Mouse (Mus musculus): ENCODE measurements around the gene Hoxb4. TPM values are rescaled to one million over a fixed set of nuclear protein-coding genes. Genes with fewer than 3 reads are reported as not detected.

Gene Hoxb4
- polyA plus RNA-seq, 1 experiment from 2014 or later: 10.2 TPM

- peaks cover 26% of the 10 kb centered on the region for H3K4me1 ChIP-seq
- H3K4me3 ChIP-seq: peak overlapping the region; percentile 99
- peak; percentile 8; the same call in 1 of the 2 replicates for ATAC-seq (ENCODE audit: low FRiP score, low read depth)
- under 1% methylated on average over 55 of the region's 55 CpGs for WGBS
- peak overlapping the region; percentile 100 for H3K9ac ChIP-seq
- no peaks in the 10 kb centered on the region for H3K27me3 ChIP-seq (replicated peaks)
- no peaks in the 10 kb centered on the region for H3K9me3 ChIP-seq
- H3K27ac ChIP-seq: peak overlapping the region; percentile 99
- H3K4me2 ChIP-seq (replicated peaks): peak overlapping the region; percentile 100
- peaks cover 3% of the 10 kb centered on the region; the same call in 1 of the 2 replicates for H3K36me3 ChIP-seq
Observed at GRCm38 (mm10) chr11:96286739-96287385, 31.2 kb upstream of the Hoxb4 start.

- Histone ChIP-seq H3K9ac (peak overlapping the region; percentile 100), H3K9me3 (no peaks in the 10 kb centered on the region), H3K27me3 (replicated peaks) (no peaks in the 10 kb centered on the region), H3K36me3 (peaks cover 3% of the 10 kb centered on the region; the same call in 1 of the 2 replicates), H3K4me2 (replicated peaks) (peak overlapping the region; percentile 100), H3K27ac (peak overlapping the region; percentile 99), H3K4me1 (peaks cover 26% of the 10 kb centered on the region), H3K4me3 (peak overlapping the region; percentile 99)
- under 1% methylated on average over 9 of the region's 9 CpGs for WGBS
- ATAC-seq (ENCODE audit: low FRiP score, low read depth): peak; percentile 31
Observed at GRCm38 (mm10) chr11:96287411-96287810, 30.7 kb upstream of the Hoxb4 start.

GRCm38 (mm10) chr11:96288455-96289221 lies 29.4 kb upstream of the Hoxb4 start:
- 11% methylated on average over 1 of the region's 1 CpGs for WGBS
- peaks cover 26% of the 10 kb centered on the region for H3K4me1 ChIP-seq
- H3K36me3 ChIP-seq: peaks cover 3% of the 10 kb centered on the region; the same call in 1 of the 2 replicates
- ATAC-seq (ENCODE audit: low FRiP score, low read depth): no peak
- H3K9ac ChIP-seq: peak overlapping the region; percentile 100
- H3K27me3 ChIP-seq (replicated peaks): no peaks in the 10 kb centered on the region
- H3K27ac ChIP-seq: peak overlapping the region; percentile 99
- H3K4me2 ChIP-seq (replicated peaks): peak overlapping the region; percentile 100
- H3K4me3 ChIP-seq: peak overlapping the region; percentile 99
- no peaks in the 10 kb centered on the region for H3K9me3 ChIP-seq

GRCm38 (mm10) chr11:96289293-96289692 lies 28.8 kb upstream of the Hoxb4 start:
- Histone ChIP-seq H3K27ac (peak overlapping the region; percentile 99), H3K9me3 (no peaks in the 10 kb centered on the region), H3K4me1 (peaks cover 26% of the 10 kb centered on the region), H3K36me3 (peaks cover 2% of the 10 kb centered on the region; the same call in 1 of the 2 replicates), H3K27me3 (replicated peaks) (no peaks in the 10 kb centered on the region), H3K4me2 (replicated peaks) (peak overlapping the region; percentile 100), H3K9ac (peak overlapping the region; percentile 100), H3K4me3 (peak overlapping the region; percentile 99)
- 5% methylated on average over 21 of the region's 21 CpGs for WGBS
- no peak for ATAC-seq (ENCODE audit: low FRiP score, low read depth)

- Histone ChIP-seq H3K4me1 (peaks cover 26% of the 10 kb centered on the region), H3K9ac (peak overlapping the region; percentile 100), H3K9me3 (no peaks in the 10 kb centered on the region), H3K36me3 (no peaks in the 10 kb centered on the region), H3K4me3 (peak overlapping the region; percentile 99), H3K27ac (peak overlapping the region; percentile 99), H3K4me2 (replicated peaks) (peak overlapping the region; percentile 100), H3K27me3 (replicated peaks) (no peaks in the 10 kb centered on the region)
- no peak for ATAC-seq (ENCODE audit: low FRiP score, low read depth)
- 17% methylated on average over 6 of the region's 6 CpGs for WGBS
Observed at GRCm38 (mm10) chr11:96289837-96290236, 28.2 kb upstream of the Hoxb4 start.

GRCm38 (mm10) chr11:96290705-96291355 lies 27.2 kb upstream of the Hoxb4 start:
- no peak for ATAC-seq (ENCODE audit: low FRiP score, low read depth)
- WGBS: 9% methylated on average over 17 of the region's 17 CpGs
- Histone ChIP-seq H3K4me3 (peak overlapping the region; percentile 99), H3K4me2 (replicated peaks) (peak overlapping the region; percentile 100), H3K27me3 (replicated peaks) (no peaks in the 10 kb centered on the region), H3K9ac (peak overlapping the region; percentile 100), H3K9me3 (no peaks in the 10 kb centered on the region), H3K4me1 (peaks cover 30% of the 10 kb centered on the region), H3K36me3 (no peaks in the 10 kb centered on the region), H3K27ac (peak overlapping the region; percentile 99)

- Histone ChIP-seq H3K4me1 (peaks cover 35% of the 10 kb centered on the region), H3K27ac (peak within 1 kb of the TSS; percentile 99), H3K4me3 (peak within 1 kb of the TSS; percentile 99), H3K9ac (peak within 1 kb of the TSS; percentile 100), H3K4me2 (replicated peaks) (peak within 1 kb of the TSS; percentile 100), H3K9me3 (no peaks in the 10 kb centered on the region), H3K36me3 (no peaks in the 10 kb centered on the region), H3K27me3 (replicated peaks) (no peaks in the 10 kb centered on the region)
- WGBS: 1% methylated on average over 22 of the region's 22 CpGs
- 0 out of 2 replicates have a peak, but pooled peaks have one; percentile 34 for ATAC-seq (ENCODE audit: low FRiP score, low read depth)
Observed at GRCm38 (mm10) chr11:96291681-96292564, 26.1 kb upstream of the Hoxb4 start, which contains the start of gene Hoxb6. Hoxb6 (plus strand) TSS chr11:96292476.

GRCm38 (mm10) chr11:96292565-96293301 lies 25.3 kb upstream of the Hoxb4 start:
- peak overlapping the region; percentile 100 for H3K4me2 ChIP-seq (replicated peaks)
- H3K27ac ChIP-seq: peak overlapping the region; percentile 99
- peak overlapping the region; percentile 100 for H3K9ac ChIP-seq
- WGBS: under 1% methylated on average over 12 of the region's 12 CpGs
- H3K4me3 ChIP-seq: peak overlapping the region; percentile 99
- H3K9me3 ChIP-seq: no peaks in the 10 kb centered on the region
- no peak for ATAC-seq (ENCODE audit: low FRiP score, low read depth)
- no peaks in the 10 kb centered on the region for H3K36me3 ChIP-seq
- H3K4me1 ChIP-seq: peaks cover 39% of the 10 kb centered on the region
- no peaks in the 10 kb centered on the region for H3K27me3 ChIP-seq (replicated peaks)

GRCm38 (mm10) chr11:96293302-96293921 lies 24.7 kb upstream of the Hoxb4 start:
- Histone ChIP-seq H3K27me3 (replicated peaks) (no peaks in the 10 kb centered on the region), H3K4me1 (peaks cover 38% of the 10 kb centered on the region), H3K9me3 (no peaks in the 10 kb centered on the region), H3K4me3 (peak overlapping the region; percentile 99), H3K36me3 (no peaks in the 10 kb centered on the region), H3K4me2 (replicated peaks) (peak overlapping the region; percentile 100), H3K9ac (peak overlapping the region; percentile 100), H3K27ac (peak overlapping the region; percentile 99)
- under 1% methylated on average over 22 of the region's 22 CpGs for WGBS
- ATAC-seq (ENCODE audit: low FRiP score, low read depth): no peak

GRCm38 (mm10) chr11:96294245-96295091 lies 23.6 kb upstream of the Hoxb4 start:
- Histone ChIP-seq H3K27me3 (replicated peaks) (no peaks in the 10 kb centered on the region), H3K36me3 (no peaks in the 10 kb centered on the region), H3K27ac (peak overlapping the region; percentile 99), H3K4me2 (replicated peaks) (peak overlapping the region; percentile 100), H3K4me1 (peaks cover 32% of the 10 kb centered on the region), H3K9me3 (no peaks in the 10 kb centered on the region), H3K9ac (peak overlapping the region; percentile 100), H3K4me3 (peak overlapping the region; percentile 99)
- under 1% methylated on average over 32 of the region's 32 CpGs for WGBS
- ATAC-seq (ENCODE audit: low FRiP score, low read depth): peak; percentile 31; the same call in 1 of the 2 replicates
